Comparison of ENCODE assay signal across 8 mouse cellular contexts in the genomic region with DNA sequence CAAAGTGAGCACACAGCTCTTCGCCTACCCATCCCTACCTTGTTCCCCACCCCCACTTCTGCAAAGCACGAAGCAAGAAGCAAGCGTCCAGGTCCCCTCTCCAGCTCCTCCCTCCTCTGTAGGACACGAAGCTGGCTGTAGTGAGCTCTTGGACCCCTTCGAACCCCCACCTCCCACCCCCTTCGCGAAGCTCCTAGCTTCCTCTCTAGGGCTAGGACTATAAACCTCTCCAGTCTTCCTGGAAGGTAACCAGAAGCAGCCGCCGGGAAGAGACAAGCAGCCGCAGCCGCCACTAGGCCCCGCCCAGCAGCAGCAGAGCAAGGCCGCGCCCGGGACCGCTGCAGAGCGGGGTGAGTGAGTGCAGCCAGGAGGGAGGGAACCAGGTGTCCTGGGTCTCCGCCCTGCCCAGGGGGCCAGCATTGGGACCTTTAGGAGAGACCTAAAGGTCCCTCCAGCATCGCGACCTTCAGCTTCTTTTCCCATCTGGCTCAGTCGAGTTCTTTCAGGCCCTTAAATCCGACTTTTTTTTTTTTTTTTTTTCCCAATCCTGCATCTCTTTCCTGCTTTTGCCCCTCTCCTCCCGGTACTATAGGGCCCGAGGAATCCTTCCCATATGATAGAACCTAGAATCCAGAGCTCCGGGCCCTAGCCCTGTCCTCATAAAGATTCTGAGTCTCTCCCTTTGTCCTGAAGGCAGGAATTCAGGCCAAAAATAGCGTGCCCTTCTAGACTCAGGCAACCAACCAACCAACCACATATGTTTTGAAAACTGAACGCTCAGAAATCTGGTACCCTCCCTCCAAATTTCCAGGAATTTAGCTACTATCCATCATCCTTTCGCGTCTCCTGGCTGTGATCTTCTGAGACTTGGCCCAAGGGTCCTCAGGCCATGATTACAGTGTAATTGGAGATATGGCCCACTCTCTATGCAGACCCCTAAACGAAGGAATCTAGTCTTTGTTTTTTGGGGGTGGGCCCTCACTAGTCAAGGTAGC. TPM values are rescaled to one million over a fixed set of nuclear protein-coding genes. Genes with fewer than 3 reads are reported as not detected.
DNase-seq lines count a peak whose midpoint lies in the region; ATAC-seq and TF ChIP-seq lines count a peak whose summit lies in the region.

A gene (plus strand): TSS at position 105 of the 995 bp plus-strand sequence.
A gene (plus strand): TSS at position 204 of the 995 bp plus-strand sequence.

- peak within 1 kb of the TSS; percentile 52 to 61 for H3K4me3 ChIP-seq in ES-E14 (ENCODE audit: insufficient read depth in 1 of 2, low read depth in 1 of 2, low read length in 2 of 2, poor library complexity in 1 of 2, severe bottlenecking in 1 of 2)
- H3K4me3 ChIP-seq in forebrain, embryonic 16.5 days (replicated peaks; ENCODE audit: low read length): peak within 1 kb of the TSS; percentile 72
- peak within 1 kb of the TSS; percentile 60 for H3K4me3 ChIP-seq in lung, embryonic 16.5 days (ENCODE audit: low read length)

- WGBS in forebrain, embryonic 16.5 days: 2% methylated on average over 30 of the region's 30 CpGs
- WGBS in lung, embryonic 16.5 days: 2% methylated on average over 30 of the region's 30 CpGs

- H3K9me3 ChIP-seq in ES-E14 (ENCODE audit: control insufficient read depth, insufficient read depth, low read depth, low read length): no peaks in the 10 kb centered on the region
- no peaks in the 10 kb centered on the region for H3K9me3 ChIP-seq in forebrain, embryonic 16.5 days (ENCODE audit: control insufficient read depth, low read length)
- no peaks in the 10 kb centered on the region for H3K9me3 ChIP-seq in lung, embryonic 16.5 days (ENCODE audit: control insufficient read depth, low read length)

- peak within 1 kb of the TSS; percentile 81 for H3K27ac ChIP-seq in ES-E14 (ENCODE audit: insufficient read depth, low read depth, low read length, poor library complexity, severe bottlenecking)
- H3K27ac ChIP-seq in forebrain, embryonic 16.5 days (ENCODE audit: low read length): peak within 1 kb of the TSS; percentile 85
- H3K27ac ChIP-seq in lung, embryonic 16.5 days (ENCODE audit: low read length): peak within 1 kb of the TSS; percentile 96

- in situ Hi-C loops in ES-E14 (cut with MboI; ENCODE audit: low sequenced_read_pairs in 2 of 2, unreplicated experiment in 2 of 2): no loop called here

- peak; percentile 81 for ATAC-seq in cerebellum, adult (ENCODE audit: insufficient number of reproducible peaks, low FRiP score, low TSS enrichment)
- peak; percentile 53 for ATAC-seq in forebrain, embryonic 16.5 days
- ATAC-seq in lung, embryonic 16.5 days (ENCODE audit: low read depth): peak; percentile 16

- H3K4me2 ChIP-seq in forebrain, embryonic 16.5 days (ENCODE audit: low read length): peak within 1 kb of the TSS; percentile 94
- peak within 1 kb of the TSS; percentile 80 for H3K4me2 ChIP-seq in lung, embryonic 16.5 days (ENCODE audit: low read depth, low read length)

- no peaks in the 10 kb centered on the region; the same call in 1 of the 2 replicates for H3K36me3 ChIP-seq in ES-E14 (ENCODE audit: control insufficient read depth, insufficient read depth, low read length, poor library complexity, severe bottlenecking)
- H3K36me3 ChIP-seq in forebrain, embryonic 16.5 days (ENCODE audit: control insufficient read depth, insufficient read depth): 0 out of 2 replicates have a peak, but pooled peaks cover 4% of the 10 kb centered on the region
- no peaks in the 10 kb centered on the region for H3K36me3 ChIP-seq in lung, embryonic 16.5 days (ENCODE audit: control insufficient read depth, insufficient read depth, low read length)

- no peak for DNase-seq in ES-E14 (ENCODE audit: low read depth, low spot score)
- peak; percentile 87 for DNase-seq in heart, postnatal 4 days
- DNase-seq in layer of hippocampus, adult 8-10 months (ENCODE audit: low spot score in 2 of 2): peak in 1 of 2 experiments; percentile 70
- DNase-seq in ovary, adult 18-20 months (ENCODE audit: low spot score): peak; percentile 79
- DNase-seq in thymus, postnatal 14 days: peak; percentile 78

- peak within 1 kb of the TSS; percentile 50 for H3K9ac ChIP-seq in ES-E14 (ENCODE audit: insufficient read depth, low read depth, low read length, poor library complexity, severe bottlenecking)
- peak within 1 kb of the TSS; percentile 91 for H3K9ac ChIP-seq in forebrain, embryonic 16.5 days (replicated peaks; ENCODE audit: low read depth, low read length)
- peak within 1 kb of the TSS; percentile 74 for H3K9ac ChIP-seq in lung, embryonic 16.5 days (ENCODE audit: low read length)

- no peaks in the 10 kb centered on the region for H3K27me3 ChIP-seq in forebrain, embryonic 16.5 days (replicated peaks; ENCODE audit: control insufficient read depth, insufficient read depth, low read length)
- no peaks in the 10 kb centered on the region for H3K27me3 ChIP-seq in lung, embryonic 16.5 days (ENCODE audit: control insufficient read depth, insufficient read depth, low read depth, low read length)

- peaks cover 2 to 10% of the 10 kb centered on the region in 2 experiments; a peak in 2 of 4 replicates for H3K4me1 ChIP-seq in ES-E14 (ENCODE audit: control insufficient read depth in 2 of 2, insufficient read depth in 2 of 2, low read length in 2 of 2, poor library complexity in 1 of 2)
- H3K4me1 ChIP-seq in forebrain, embryonic 16.5 days (replicated peaks; ENCODE audit: control insufficient read depth, insufficient read depth, low read length): peaks cover 27% of the 10 kb centered on the region
- peaks cover 24% of the 10 kb centered on the region for H3K4me1 ChIP-seq in lung, embryonic 16.5 days (replicated peaks; ENCODE audit: control insufficient read depth, insufficient read depth, low read length)

TF ChIP-seq in ES-E14, 5 proteins besides CTCF, POLR2A, EP300 and RAD21:
- TF ChIP-seq HCFC1 (IDR thresholded peaks at IDR 0.05; ENCODE audit: borderline replicate concordance, insufficient read depth, low read length) (no peak), CHD2 (IDR thresholded peaks at IDR 0.05; ENCODE audit: low read depth, low read length) (no peak), ZNF384 (IDR thresholded peaks at IDR 0.05; ENCODE audit: low read depth, low read length) (peak; percentile 85), ZC3H11A (IDR thresholded peaks at IDR 0.05; ENCODE audit: borderline replicate concordance, low read depth, low read length) (no peak), MAFK (IDR thresholded peaks at IDR 0.05; ENCODE audit: insufficient read depth, low read depth, low read length) (no peak)

RNA-seq across cellular contexts. Expression of the first gene that starts in this region (rescaled TPM):
- 80.8 and 84.1 TPM in 2 replicates for total RNA-seq in ES-E14 (2012; rRNA removed)
- polyA plus RNA-seq in forebrain, embryonic 16.5 days (2015; fragmentation: Nextera tagmentation; extraction: Ambion mirVana): 24.3 and 25.4 TPM in 2 replicates
- total RNA-seq in heart, postnatal 4 days (2021): 100 to 1,000 TPM; 299 to 315 TPM
- total RNA-seq in layer of hippocampus, adult 8-10 months (2022): 10 to 100 TPM; 57.2 to 68.4 (median 58.8) TPM
- polyA plus RNA-seq in lung, embryonic 16.5 days (2015; fragmentation: Nextera tagmentation; extraction: Ambion mirVana): 142 and 151 TPM in 2 replicates

RNA-seq across cellular contexts. Expression of the second gene that starts in this region (rescaled TPM):
- total RNA-seq in ES-E14 (2012; rRNA removed): 6.6 and 7.3 TPM in 2 replicates
- polyA plus RNA-seq in forebrain, embryonic 16.5 days (2015; fragmentation: Nextera tagmentation; extraction: Ambion mirVana): 2.7 and 3.5 TPM in 2 replicates
- total RNA-seq in heart, postnatal 4 days (2021): 1 to 10 TPM; 5.7 to 8.5 TPM
- total RNA-seq in layer of hippocampus, adult 8-10 months (2022): 100 to 1,000 TPM; 458 to 553 (median 501) TPM
- polyA plus RNA-seq in lung, embryonic 16.5 days (2015; fragmentation: Nextera tagmentation; extraction: Ambion mirVana): 0.24 and 0.58 TPM in 2 replicates

Comparison
In these comparisons a context has a peak if more than half of its experiments do, and no peak if none do; other contexts are left out.
1. RNA of the second gene that starts in this region (total RNA-seq): 458 to 553 TPM in layer of hippocampus, adult 8-10 months; 5.7 to 8.5 TPM in heart, postnatal 4 days and 6.6 to 7.3 TPM in ES-E14; every median in the first group is over 10 times any median in the second.
2. ATAC-seq: peak in every context shown above with its lines; median percentile 81 in cerebellum, adult; 53 in forebrain, embryonic 16.5 days; 16 in lung, embryonic 16.5 days.
3. Peak in every context shown above with its lines, with median percentiles within 50 percentile points of each other: H3K27ac ChIP-seq, H3K4me3 ChIP-seq and H3K9ac ChIP-seq.